Mouse (Mus musculus) cerebellum, adult 9-11 months (tissue): ENCODE measurements around the gene Nudt22.

ENCODE experiments used
- DNase-seq: peaks from one replicate; pipeline ENCODE4 v3.0.0; 2022

Nudt22 gene

GRCm38 (mm10) chr19:6975537-6976521 lies 20.1 kb downstream of the Nudt22 start, which contains the start of gene Plcb3:
Gene Plcb3 (minus strand): TSS chr19:6976470.
- DNase-seq: peak; percentile 77

- DNase-seq: peak; percentile 74
These were observed 21.4 kb downstream of the Nudt22 start, which contains the start of gene Ppp1r14b for GRCm38 (mm10) chr19:6974211-6975205. Gene Ppp1r14b (plus strand): TSS chr19:6974968.

GRCm38 (mm10) chr19:6973581-6974190 lies 22.2 kb downstream of the Nudt22 start:
- DNase-seq: no peak

- DNase-seq: peak; percentile 46
These were observed 23.5 kb downstream of the Nudt22 start for GRCm38 (mm10) chr19:6972247-6972917.

GRCm38 (mm10) chr19:6971644-6972043 lies 24.3 kb downstream of the Nudt22 start:
- no peak for DNase-seq

- peak; percentile 46 for DNase-seq
These were observed 25.3 kb downstream of the Nudt22 start for GRCm38 (mm10) chr19:6970460-6971085.

GRCm38 (mm10) chr19:6969665-6970381 lies 26.1 kb downstream of the Nudt22 start:
- peak; percentile 46 for DNase-seq

GRCm38 (mm10) chr19:6969291-6969664 lies 26.6 kb downstream of the Nudt22 start:
- DNase-seq: no peak

GRCm38 (mm10) chr19:6968491-6969271 lies 27.2 kb downstream of the Nudt22 start:
- no peak for DNase-seq

- no peak for DNase-seq
These were observed 39.5 kb downstream of the Nudt22 start for GRCm38 (mm10) chr19:6956461-6956860.

GRCm38 (mm10) chr19:6955424-6955823 lies 40.5 kb downstream of the Nudt22 start:
- DNase-seq: peak; percentile 43

- DNase-seq: peak; percentile 74
These were observed 41.9 kb downstream of the Nudt22 start for GRCm38 (mm10) chr19:6954046-6954445.

GRCm38 (mm10) chr19:6952712-6953037 lies 43.2 kb downstream of the Nudt22 start:
- peak; percentile 70 for DNase-seq

GRCm38 (mm10) chr19:6951994-6952711 lies 43.8 kb downstream of the Nudt22 start:
- DNase-seq: peak; percentile 89

GRCm38 (mm10) chr19:6951381-6951968 lies 44.4 kb downstream of the Nudt22 start:
- DNase-seq: peak; percentile 96

- peak; percentile 77 for DNase-seq
These were observed 45.2 kb downstream of the Nudt22 start for GRCm38 (mm10) chr19:6950613-6951153.

- peak; percentile 56 for DNase-seq
These were observed 46.0 kb downstream of the Nudt22 start for GRCm38 (mm10) chr19:6949951-6950350.

GRCm38 (mm10) chr19:6949532-6949931 lies 46.4 kb downstream of the Nudt22 start:
- DNase-seq: no peak

- peak; percentile 87 for DNase-seq
These were observed 47.7 kb downstream of the Nudt22 start for GRCm38 (mm10) chr19:6948186-6948585.
